Mouse (Mus musculus): ENCODE data around the gene 4632433K11Rik.
"Not testable (repeated sequence)": the region's sequence is repeated elsewhere in the genome, so short reads cannot be mapped to it uniquely, and the experiment has no call there.

DNA sequence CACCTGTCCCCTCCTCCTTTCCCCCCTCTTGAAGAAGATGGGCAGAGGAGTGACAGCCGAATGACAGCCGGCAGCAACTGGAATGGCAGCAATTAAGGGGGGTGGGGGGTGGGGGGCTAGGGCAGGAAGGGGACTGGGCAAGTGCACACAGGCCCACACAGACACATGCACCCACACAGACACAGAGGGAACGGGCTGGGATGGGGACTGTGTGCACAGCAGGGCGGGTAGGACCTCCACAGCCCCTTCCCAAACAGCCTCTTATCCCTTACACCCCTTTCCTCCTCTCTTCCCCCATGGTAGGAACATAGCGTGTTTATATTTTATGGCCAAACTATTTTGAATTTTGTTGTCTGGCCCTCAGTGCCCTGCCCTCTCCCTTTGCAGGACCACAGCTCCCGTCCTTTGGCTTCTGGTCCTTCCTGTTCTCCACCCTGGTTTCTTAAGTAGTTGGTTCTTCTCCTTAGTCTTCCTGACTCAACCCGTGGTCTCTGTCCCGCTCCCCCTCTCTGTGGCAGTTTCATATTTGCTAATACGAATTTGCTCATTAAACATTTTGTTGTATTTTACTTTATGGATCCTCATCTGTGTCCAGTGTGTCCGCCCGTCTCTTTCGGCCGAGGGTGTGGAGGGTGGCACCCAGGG, 45.6 kb downstream of the 4632433K11Rik start:
- not testable (repeated sequence) for TF ChIP-seq EP300 (IDR thresholded peaks at IDR 0.05; ENCODE audit: low read depth in 1 of 2, low read length in 2 of 2); CHD2 (IDR thresholded peaks at IDR 0.05; ENCODE audit: low read length); CTCF (IDR thresholded peaks at IDR 0.05 in 2 of 3, conservative IDR thresholded peaks at IDR 0.05 in 1 of 3; ENCODE audit: control insufficient read depth in 1 of 3, insufficient read depth in 1 of 3, low read depth in 2 of 3, low read length in 3 of 3, poor library complexity in 1 of 3, severe bottlenecking in 1 of 3)
